Mouse (Mus musculus) midbrain, embryonic 10.5 days (tissue): ENCODE measurements around the gene Krt71. TPM values are rescaled to one million over a fixed set of nuclear protein-coding genes. Genes with fewer than 3 reads are reported as not detected.

Experiments
- DNase-seq: peaks from one replicate; pipeline ENCODE4 v3.0.0-alpha.2; 2017; ENCODE audit warnings: low spot score
- H3K27ac ChIP-seq: fragments of 300-500 bp; sonication (generic); replicated peaks from 2 replicates; pipeline ENCODE4 v1.5.1; 2016; ENCODE audit warnings: mild to moderate bottlenecking
- H3K27me3 ChIP-seq: fragments of 300-500 bp; sonication (generic); 2 replicates; pipeline ENCODE4 v1.6.1; 2016; ENCODE audit warnings: low read depth, mild to moderate bottlenecking; ENCODE audit not compliant: poor library complexity, severe bottlenecking
- H3K36me3 ChIP-seq: fragments of 300-500 bp; sonication (generic); 2 replicates; pipeline ENCODE4 v1.6.1; 2016; ENCODE audit warnings: mild to moderate bottlenecking, moderate library complexity
- H3K4me1 ChIP-seq: fragments of 300-500 bp; sonication (generic); 2 replicates; pipeline ENCODE4 v1.6.1; 2016
- H3K4me3 ChIP-seq: fragments of 300-500 bp; sonication (generic); 2 replicates; pipeline ENCODE4 v1.5.1; 2016; ENCODE audit warnings: mild to moderate bottlenecking, moderate library complexity
- H3K9me3 ChIP-seq: fragments of 300-500 bp; sonication (generic); replicated peaks from 2 replicates; pipeline ENCODE4 v1.6.1; 2016; ENCODE audit warnings: mild to moderate bottlenecking
- WGBS: fragments of 180-500 bp; shearing (Covaris S2); methylation state at CpG from one replicate; pipeline ENCODE4 v1.1.7; 2016; 5-methylcytosine and 5-hydroxymethylcytosine counted together
- polyA plus RNA-seq: library from polyadenylated mRNA; unstranded; fragments of >200 nt; fragmentation: Nextera tagmentation; extraction: Ambion mirVana; gene quantifications from 2 replicates; pipeline ENCODE4 v1.2.1, GENCODE M21; 2016

The Krt71 gene
- polyA plus RNA-seq: not detected in 2 replicates

- WGBS: 57% methylated on average over 14 of the region's 14 CpGs
- Histone ChIP-seq H3K4me1 (no peaks in the 10 kb centered on the region), H3K27me3 (no peaks in the 10 kb centered on the region), H3K27ac (no peak within 1 kb of the TSS), H3K36me3 (no peaks in the 10 kb centered on the region), H3K4me3 (no peak within 1 kb of the TSS), H3K9me3 (no peaks in the 10 kb centered on the region)
- DNase-seq: no peak
Observed at GRCm38 (mm10) chr15:101742711-101743110, at the start of gene Krt71. Krt71 (minus strand) TSS chr15:101743109.

DNA sequence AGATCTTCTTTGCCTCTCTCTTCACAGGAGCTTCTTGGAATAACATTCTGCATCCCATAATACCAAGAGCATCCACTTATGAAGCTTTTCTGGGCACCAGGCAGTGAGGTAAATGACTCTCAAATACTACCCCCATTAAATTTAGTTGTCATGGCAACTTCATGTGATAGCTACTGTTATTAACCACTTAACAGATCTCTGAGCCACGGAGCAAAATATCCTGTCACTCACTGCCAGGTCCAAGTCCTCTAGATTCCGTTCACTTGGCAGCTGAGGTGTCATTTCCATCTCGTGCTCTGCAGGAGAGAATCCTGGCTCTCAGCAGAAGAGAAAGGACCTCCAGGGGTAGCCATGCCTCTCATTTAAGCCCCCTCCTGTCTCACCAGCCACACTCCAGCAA, 48.0 kb upstream of the Krt71 start:
- 38% methylated on average over 3 of the region's 3 CpGs for WGBS
- no peaks in the 10 kb centered on the region for H3K9me3 ChIP-seq
- H3K27me3 ChIP-seq: no peaks in the 10 kb centered on the region
- DNase-seq: no peak
- no peak overlapping the region for H3K27ac ChIP-seq
- no peaks in the 10 kb centered on the region for H3K36me3 ChIP-seq
- H3K4me3 ChIP-seq: no peak overlapping the region
- no peaks in the 10 kb centered on the region for H3K4me1 ChIP-seq

- no peak for DNase-seq
- Histone ChIP-seq H3K4me1 (no peaks in the 10 kb centered on the region), H3K27me3 (no peaks in the 10 kb centered on the region), H3K36me3 (no peaks in the 10 kb centered on the region), H3K9me3 (no peaks in the 10 kb centered on the region), H3K27ac (no peak within 1 kb of the TSS), H3K4me3 (no peak within 1 kb of the TSS)
- 92% methylated on average over 18 of the region's 18 CpGs for WGBS
Observed at GRCm38 (mm10) chr15:101786360-101786759, 43.5 kb upstream of the Krt71 start, which contains the start of gene Krt72. Krt72 (minus strand) TSS chr15:101786460.

- no peak overlapping the region for H3K4me3 ChIP-seq
- no peaks in the 10 kb centered on the region for H3K9me3 ChIP-seq
- H3K4me1 ChIP-seq: peaks cover 5% of the 10 kb centered on the region
- 86% methylated on average over 10 of the region's 10 CpGs for WGBS
- H3K27ac ChIP-seq: no peak overlapping the region
- H3K36me3 ChIP-seq: no peaks in the 10 kb centered on the region
- H3K27me3 ChIP-seq: no peaks in the 10 kb centered on the region
- DNase-seq: no peak
Observed at GRCm38 (mm10) chr15:101773420-101773819, 30.5 kb upstream of the Krt71 start.

DNA sequence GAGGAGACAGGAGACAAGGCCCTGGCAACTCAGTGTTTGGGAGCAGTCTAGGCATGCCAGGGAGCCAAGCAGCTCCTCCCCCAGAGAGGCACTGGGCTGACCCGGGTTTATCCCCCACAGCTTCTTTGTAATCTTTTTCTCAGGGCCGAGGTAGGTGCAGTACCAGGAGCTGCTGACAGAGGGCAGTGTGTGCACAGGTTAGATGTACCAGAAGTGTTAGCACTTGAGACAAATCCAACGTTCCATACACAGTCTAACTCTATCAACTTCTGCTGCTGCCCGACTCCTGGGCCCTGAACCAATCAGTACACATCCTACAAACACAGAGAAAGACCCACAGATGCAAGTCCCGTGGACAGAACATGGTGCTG, 29.8 kb upstream of the Krt71 start:
- Histone ChIP-seq H3K27me3 (no peaks in the 10 kb centered on the region), H3K27ac (peak overlapping the region; percentile 72), H3K4me1 (peaks cover 5% of the 10 kb centered on the region), H3K9me3 (no peaks in the 10 kb centered on the region), H3K36me3 (no peaks in the 10 kb centered on the region), H3K4me3 (no peak overlapping the region)
- WGBS: 13% methylated on average over 5 of the region's 5 CpGs
- DNase-seq: peak; percentile 90

- DNase-seq: peak; percentile 22
- 77% methylated on average over 5 of the region's 5 CpGs for WGBS
- Histone ChIP-seq H3K9me3 (no peaks in the 10 kb centered on the region), H3K4me3 (no peak overlapping the region), H3K4me1 (peaks cover 5% of the 10 kb centered on the region), H3K36me3 (no peaks in the 10 kb centered on the region), H3K27me3 (no peaks in the 10 kb centered on the region), H3K27ac (peak overlapping the region; percentile 72)
Observed at GRCm38 (mm10) chr15:101772080-101772710, 29.3 kb upstream of the Krt71 start.

GRCm38 (mm10) chr15:101770226-101770625, 27.3 kb upstream of the Krt71 start:
- Histone ChIP-seq H3K4me3 (no peak overlapping the region), H3K9me3 (no peaks in the 10 kb centered on the region), H3K27ac (no peak overlapping the region), H3K4me1 (peaks cover 5% of the 10 kb centered on the region), H3K27me3 (no peaks in the 10 kb centered on the region), H3K36me3 (no peaks in the 10 kb centered on the region)
- 69% methylated on average over 8 of the region's 8 CpGs for WGBS
- DNase-seq: no peak

GRCm38 (mm10) chr15:101737786-101738185, 5.1 kb downstream of the Krt71 start:
- Histone ChIP-seq H3K27ac (no peak overlapping the region), H3K4me1 (no peaks in the 10 kb centered on the region), H3K27me3 (no peaks in the 10 kb centered on the region), H3K4me3 (no peak overlapping the region), H3K9me3 (no peaks in the 10 kb centered on the region), H3K36me3 (no peaks in the 10 kb centered on the region)
- 81% methylated on average over 7 of the region's 7 CpGs for WGBS
- DNase-seq: no peak

GRCm38 (mm10) chr15:101730653-101731052, 12.3 kb downstream of the Krt71 start:
- no peaks in the 10 kb centered on the region for H3K27me3 ChIP-seq
- H3K4me3 ChIP-seq: no peak overlapping the region
- no peaks in the 10 kb centered on the region for H3K36me3 ChIP-seq
- H3K27ac ChIP-seq: no peak overlapping the region
- no peaks in the 10 kb centered on the region for H3K4me1 ChIP-seq
- DNase-seq: no peak
- H3K9me3 ChIP-seq: no peaks in the 10 kb centered on the region

- H3K36me3 ChIP-seq: no peaks in the 10 kb centered on the region
- no peaks in the 10 kb centered on the region for H3K9me3 ChIP-seq
- H3K27ac ChIP-seq: no peak overlapping the region
- H3K27me3 ChIP-seq: no peaks in the 10 kb centered on the region
- 74% methylated on average over 5 of the region's 5 CpGs for WGBS
- H3K4me1 ChIP-seq: no peaks in the 10 kb centered on the region
- H3K4me3 ChIP-seq: no peak overlapping the region
- no peak for DNase-seq
Observed at GRCm38 (mm10) chr15:101724686-101725085, 18.2 kb downstream of the Krt71 start.

DNA sequence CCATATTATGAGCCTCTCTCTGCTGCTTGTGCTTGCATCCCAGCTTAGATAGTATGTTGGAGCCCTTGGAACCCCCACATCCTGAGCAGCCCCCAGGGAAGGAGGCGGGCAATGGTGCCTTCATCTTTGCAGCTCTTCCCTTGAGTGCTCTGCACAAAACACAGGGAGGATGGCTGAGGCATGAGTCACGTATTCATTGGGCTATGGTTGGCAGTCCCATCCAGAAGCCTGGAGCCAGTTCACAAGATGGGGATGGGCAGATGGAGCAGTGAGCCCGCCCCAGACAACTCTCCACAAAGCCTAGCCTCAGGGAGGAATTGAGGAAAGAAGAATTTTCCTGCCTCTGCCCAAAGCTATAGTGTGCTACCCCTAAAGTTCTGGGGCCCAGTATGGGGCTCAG, 27.1 kb downstream of the Krt71 start:
- no peak overlapping the region for H3K27ac ChIP-seq
- no peaks in the 10 kb centered on the region for H3K9me3 ChIP-seq
- 75% methylated on average over 3 of the region's 3 CpGs for WGBS
- H3K4me3 ChIP-seq: no peak overlapping the region
- H3K4me1 ChIP-seq: no peaks in the 10 kb centered on the region; the same call in 1 of the 2 replicates
- no peaks in the 10 kb centered on the region for H3K27me3 ChIP-seq
- no peaks in the 10 kb centered on the region for H3K36me3 ChIP-seq
- no peak for DNase-seq

DNA sequence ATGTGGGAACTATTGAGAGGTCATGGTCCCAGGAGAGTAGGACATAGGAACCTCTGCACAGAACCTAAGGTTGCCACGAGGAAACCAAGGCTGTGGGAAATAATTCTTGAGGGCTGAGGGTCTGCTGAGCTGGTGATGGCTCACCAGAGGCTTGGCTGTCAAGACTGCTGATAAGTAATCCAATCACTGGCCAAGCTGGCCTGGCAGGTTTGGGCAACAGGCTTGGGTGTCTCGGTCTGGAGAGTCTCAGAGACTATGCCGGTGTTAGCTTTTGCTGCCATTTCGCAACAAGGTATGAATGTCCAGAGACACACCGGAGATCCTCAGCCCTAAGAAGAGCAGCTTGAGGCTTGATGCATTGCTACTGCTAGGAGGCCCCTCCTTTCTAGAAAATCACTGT, 28.6 kb downstream of the Krt71 start:
- Histone ChIP-seq H3K27ac (no peak overlapping the region), H3K4me3 (no peak overlapping the region), H3K4me1 (no peaks in the 10 kb centered on the region; the same call in 1 of the 2 replicates), H3K9me3 (no peaks in the 10 kb centered on the region), H3K36me3 (no peaks in the 10 kb centered on the region), H3K27me3 (no peaks in the 10 kb centered on the region)
- no peak for DNase-seq
- 89% methylated on average over 5 of the region's 5 CpGs for WGBS

DNA sequence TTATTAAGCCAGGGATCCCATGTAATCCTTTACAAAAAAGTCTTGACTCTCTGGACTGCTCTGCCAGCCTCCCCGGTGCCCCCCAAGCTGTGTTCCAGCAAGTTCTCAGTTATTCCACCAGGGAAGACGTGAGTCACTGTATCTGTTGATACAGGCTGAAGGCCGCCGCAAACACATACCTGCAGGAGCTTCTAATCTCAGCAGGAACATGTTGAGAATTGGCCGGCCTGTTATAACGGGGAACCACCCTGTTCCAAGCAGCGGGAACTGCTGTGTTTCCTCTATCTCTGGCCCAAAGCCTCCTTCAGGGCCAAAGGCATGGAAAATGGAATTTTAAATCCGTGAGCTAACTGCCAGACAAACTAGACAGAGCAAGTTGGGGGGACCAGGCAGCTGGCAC, 29.2 kb downstream of the Krt71 start:
- H3K9me3 ChIP-seq: no peaks in the 10 kb centered on the region
- H3K4me1 ChIP-seq: no peaks in the 10 kb centered on the region; the same call in 1 of the 2 replicates
- 78% methylated on average over 8 of the region's 8 CpGs for WGBS
- H3K27me3 ChIP-seq: no peaks in the 10 kb centered on the region
- H3K4me3 ChIP-seq: no peak overlapping the region
- H3K27ac ChIP-seq: no peak overlapping the region
- no peaks in the 10 kb centered on the region for H3K36me3 ChIP-seq
- DNase-seq: no peak

- WGBS: 81% methylated on average over 13 of the region's 13 CpGs
- H3K4me3 ChIP-seq: no peak within 1 kb of the TSS
- H3K27me3 ChIP-seq: no peaks in the 10 kb centered on the region
- no peaks in the 10 kb centered on the region for H3K9me3 ChIP-seq
- no peaks in the 10 kb centered on the region for H3K36me3 ChIP-seq
- no peak for DNase-seq
- no peaks in the 10 kb centered on the region; the same call in 1 of the 2 replicates for H3K4me1 ChIP-seq
- no peak within 1 kb of the TSS; the same call in 1 of the 2 replicates for H3K27ac ChIP-seq
Observed at GRCm38 (mm10) chr15:101712720-101713119, 30.2 kb downstream of the Krt71 start, which contains the start of gene Krt5. Krt5 (minus strand) TSS chr15:101712898.
